ENCODE assay signal across 17 mouse cellular contexts in the genomic region with DNA sequence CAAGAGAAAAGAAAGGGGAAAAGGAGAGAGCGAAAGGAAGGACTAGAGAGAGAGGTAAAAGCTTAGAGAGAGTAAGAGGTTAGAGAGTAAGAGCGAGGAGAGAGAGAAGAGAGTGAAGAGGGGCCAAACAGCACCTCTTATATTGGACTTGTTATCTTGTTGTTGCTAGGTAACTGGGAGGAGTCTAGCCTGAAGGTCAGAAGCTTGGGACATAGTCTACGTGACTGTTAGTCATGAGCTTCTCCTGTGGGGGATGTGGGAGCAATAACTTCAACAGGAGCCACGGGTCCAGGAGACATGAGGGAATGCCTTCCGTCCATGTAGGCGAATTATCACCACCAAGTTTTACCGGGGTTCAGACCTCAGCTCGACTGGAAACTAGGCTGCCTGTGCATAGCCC.
A peak's percentile ranks its signal among the peaks of the same experiment; 100 is the strongest.
DNase-seq lines count a peak whose midpoint lies in the region; TF ChIP-seq lines count a peak whose summit lies in the region.
"Had no signal": no experiment of that assay in that cellular context is flagged by ENCODE, and none has a peak within 500 bp of the region (broad histone marks: within the 10 kb centered on the region; RNA-seq: fewer than 3 reads in every experiment).

No protein-coding gene starts in this region.

- peak; percentile 76 for DNase-seq in heart, adult 11 months
- no peak for DNase-seq in heart, embryonic 10.5 days (ENCODE audit: low spot score)
- DNase-seq in testis, postnatal 10 days (ENCODE audit: low spot score) = no peak
- DNase-seq: adrenal gland, adult 2 months; adrenal gland, adult 8-10 months; adrenal gland, postnatal 10 days; adrenal gland, postnatal 14 days; adrenal gland, postnatal 25 days; adrenal gland, postnatal 36 days; B cell, adult 2 months; cerebellum, adult 11 months; cerebellum, adult 11-12 months; cerebellum, adult 18-20 months had no signal

- H3K9me3 ChIP-seq in heart, embryonic 10.5 days = peaks cover 10% of the 10 kb centered on the region

- 82% methylated on average over 8 of the region's 8 CpGs for WGBS in heart, embryonic 10.5 days

- no peaks in the 10 kb centered on the region for H3K36me3 ChIP-seq in heart, embryonic 10.5 days
- no peaks in the 10 kb centered on the region for H3K36me3 ChIP-seq in testis, adult 2 months (ENCODE audit: control insufficient read depth, insufficient read depth, low read length)
- H3K36me3 ChIP-seq: G1E had no signal

- H3K27ac ChIP-seq in heart, embryonic 10.5 days = no peak overlapping the region
- no peak overlapping the region for H3K27ac ChIP-seq in testis, adult 2 months (ENCODE audit: control insufficient read depth, insufficient read depth, low read depth, low read length)

- H3K27me3 ChIP-seq in heart, embryonic 10.5 days (ENCODE audit: insufficient read depth, poor library complexity, severe bottlenecking) = no peaks in the 10 kb centered on the region
- H3K27me3 ChIP-seq in testis, adult 2 months (ENCODE audit: control insufficient read depth, insufficient read depth, low read length) = no peaks in the 10 kb centered on the region
- H3K27me3 ChIP-seq: CH12.LX, Patski had no signal

- no peak overlapping the region for H3K4me3 ChIP-seq in heart, embryonic 10.5 days
- peak overlapping the region; percentile 50 for H3K4me3 ChIP-seq in testis, adult 2 months (ENCODE audit: control insufficient read depth, low read depth, low read length)

- TF ChIP-seq CTCF in testis, adult 2 months (IDR thresholded peaks at IDR 0.05; ENCODE audit: control insufficient read depth, insufficient read depth, insufficient replicate concordance, low read depth, low read length) = no peak

- no peaks in the 10 kb centered on the region for H3K4me1 ChIP-seq in heart, embryonic 10.5 days
- H3K4me1 ChIP-seq in testis, adult 2 months (ENCODE audit: control insufficient read depth, insufficient read depth, low read length) = no peaks in the 10 kb centered on the region; the same call in 1 of the 2 replicates

- no peak for TF ChIP-seq POLR2A in testis, adult 2 months (IDR thresholded peaks at IDR 0.05; ENCODE audit: control insufficient read depth, low read depth, low read length)
